Mouse (Mus musculus) hindbrain, embryonic 12.5 days (tissue): ENCODE data around the gene Gm13119. TPM values are rescaled to one million over a fixed set of nuclear protein-coding genes. Genes with fewer than 3 reads are reported as not detected.
"Not testable (repeated sequence)": the region's sequence is repeated elsewhere in the genome, so short reads cannot be mapped to it uniquely, and the experiment has no call there.

ENCODE experiments used
- ATAC-seq: fragments of 200-750 bp; cut with Nextera tagmentation; 2 replicates; pipeline ENCODE4 v1.8.0; 2017; ENCODE audit warnings: moderate TSS enrichment; ENCODE audit not compliant: low FRiP score
- H3K27ac ChIP-seq: fragments of 300-500 bp; sonication (generic); 2 replicates; pipeline ENCODE4 v1.5.1; 2016; ENCODE audit warnings: mild to moderate bottlenecking
- H3K27me3 ChIP-seq: fragments of 300-500 bp; sonication (generic); 2 replicates; pipeline ENCODE4 v1.6.1; 2016; ENCODE audit warnings: mild to moderate bottlenecking
- H3K36me3 ChIP-seq: fragments of 300-500 bp; sonication (generic); 2 replicates; pipeline ENCODE4 v1.6.1; 2016; ENCODE audit warnings: mild to moderate bottlenecking
- H3K4me1 ChIP-seq: fragments of 300-500 bp; sonication (generic); 2 replicates; pipeline ENCODE4 v1.6.1; 2016
- H3K4me2 ChIP-seq: fragments of 300-500 bp; sonication (generic); replicated peaks from 2 replicates; pipeline ENCODE4 v1.6.1; 2016; ENCODE audit warnings: mild to moderate bottlenecking
- H3K4me3 ChIP-seq: fragments of 300-500 bp; sonication (generic); 2 replicates; pipeline ENCODE4 v1.5.1; 2016; ENCODE audit warnings: mild to moderate bottlenecking
- H3K9ac ChIP-seq: fragments of 300-500 bp; sonication (generic); 2 replicates; pipeline ENCODE4 v1.6.1; 2016; ENCODE audit warnings: mild to moderate bottlenecking, moderate library complexity
- H3K9me3 ChIP-seq: fragments of 300-500 bp; sonication (generic); replicated peaks from 2 replicates; pipeline ENCODE4 v1.6.1; 2016; ENCODE audit warnings: mild to moderate bottlenecking
- WGBS: fragments of 180-500 bp; shearing (Covaris S2); methylation state at CpG from one replicate; pipeline ENCODE4 v1.1.7; 2016; 5-methylcytosine and 5-hydroxymethylcytosine counted together
- polyA plus RNA-seq: library from polyadenylated mRNA; unstranded; fragments of >200 nt; fragmentation: Nextera tagmentation; extraction: Ambion mirVana; gene quantifications from 2 replicates; pipeline ENCODE4 v1.2.1, GENCODE M21; 2016

Gene Gm13119
- polyA plus RNA-seq, result not detected in 2 replicates

GRCm38 (mm10) chr4:144357642-144358041, at the start of gene Gm13119:
Gene Gm13119 (plus strand): TSS chr4:144357942.
- H3K4me1 ChIP-seq, H3K4me2 ChIP-seq, H3K36me3 ChIP-seq, H3K27me3 ChIP-seq, H3K9me3 ChIP-seq, H3K4me3 ChIP-seq, H3K9ac ChIP-seq, H3K27ac ChIP-seq, ATAC-seq: not testable (repeated sequence)
- 90% methylated on average over 3 of the region's 3 CpGs for WGBS

DNA sequence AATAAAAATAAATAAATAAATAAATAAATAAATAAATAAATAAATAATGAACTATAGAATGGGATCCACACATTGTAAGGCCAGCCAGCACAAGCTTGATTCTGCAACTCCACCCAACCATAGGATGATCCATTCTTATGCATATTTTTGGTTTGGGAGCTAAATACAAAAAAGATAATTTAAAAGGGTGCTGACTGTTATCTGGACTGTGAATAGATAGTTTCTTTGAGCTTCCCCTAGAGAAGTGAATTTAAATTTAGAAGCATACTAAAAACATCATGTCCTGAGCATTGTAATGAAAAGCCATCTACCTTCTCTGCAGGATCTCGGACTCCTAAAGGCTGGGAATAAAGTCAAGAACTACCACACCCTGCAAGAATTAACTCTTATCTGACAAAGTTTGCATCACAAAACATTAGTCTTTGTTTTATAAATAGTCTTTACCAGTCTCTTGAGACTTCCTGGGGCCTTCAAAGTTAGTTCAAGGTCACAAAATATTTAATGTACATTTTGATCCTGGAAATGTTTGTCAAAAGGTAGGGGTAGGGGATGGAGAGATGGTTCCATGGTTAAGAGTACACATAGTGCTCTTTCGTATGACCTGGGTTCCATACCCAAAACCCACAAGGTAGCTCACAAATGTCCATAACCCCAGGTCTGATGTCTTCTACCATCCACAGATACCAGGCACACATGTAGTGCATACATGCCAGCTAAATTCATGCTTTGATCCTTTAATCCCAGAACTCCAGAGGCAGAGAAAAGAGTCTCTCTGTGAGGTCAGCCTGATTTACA, 44.9 kb upstream of the Gm13119 start:
- not testable (repeated sequence) for H3K27me3 ChIP-seq, H3K9me3 ChIP-seq, H3K27ac ChIP-seq, H3K36me3 ChIP-seq, H3K9ac ChIP-seq, H3K4me3 ChIP-seq, H3K4me1 ChIP-seq, ATAC-seq, H3K4me2 ChIP-seq
- WGBS, result 90% methylated on average over 2 of the region's 2 CpGs

DNA sequence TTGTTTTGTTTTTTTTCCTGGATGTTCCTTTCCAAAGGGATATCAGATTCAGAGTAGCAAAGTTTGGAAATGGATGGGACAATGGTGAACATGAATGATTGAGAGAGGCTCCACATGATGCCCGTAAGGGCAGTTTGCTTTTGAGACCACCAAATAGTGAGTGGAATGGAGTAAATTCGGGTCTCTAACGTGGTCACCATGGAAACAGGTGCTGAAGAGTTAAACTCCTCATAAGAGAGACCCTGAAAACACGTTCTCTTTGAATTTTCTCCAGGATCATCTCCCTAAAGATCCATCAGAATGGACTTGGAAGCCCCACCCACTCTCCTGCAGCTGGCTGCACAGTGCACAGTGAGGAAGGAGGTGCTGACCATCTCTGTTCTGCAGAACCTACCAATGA, 27.8 kb upstream of the Gm13119 start, which contains the start of gene Gm13128:
Gene Gm13128, plus strand, starts transcription at position 301 of the 400 bp plus-strand sequence.
- not testable (repeated sequence) for ATAC-seq, H3K4me1 ChIP-seq, H3K27me3 ChIP-seq, H3K4me2 ChIP-seq, H3K9ac ChIP-seq, H3K27ac ChIP-seq, H3K36me3 ChIP-seq, H3K9me3 ChIP-seq, H3K4me3 ChIP-seq
- 62% methylated on average over 4 of the region's 4 CpGs for WGBS

- not testable (repeated sequence) for H3K27ac ChIP-seq, H3K4me3 ChIP-seq, H3K9me3 ChIP-seq, H3K36me3 ChIP-seq, H3K4me1 ChIP-seq, ATAC-seq, H3K9ac ChIP-seq, H3K27me3 ChIP-seq, H3K4me2 ChIP-seq
- 62% methylated on average over 3 of the region's 3 CpGs for WGBS
Observed at GRCm38 (mm10) chr4:144335856-144336255, 21.9 kb upstream of the Gm13119 start.

DNA sequence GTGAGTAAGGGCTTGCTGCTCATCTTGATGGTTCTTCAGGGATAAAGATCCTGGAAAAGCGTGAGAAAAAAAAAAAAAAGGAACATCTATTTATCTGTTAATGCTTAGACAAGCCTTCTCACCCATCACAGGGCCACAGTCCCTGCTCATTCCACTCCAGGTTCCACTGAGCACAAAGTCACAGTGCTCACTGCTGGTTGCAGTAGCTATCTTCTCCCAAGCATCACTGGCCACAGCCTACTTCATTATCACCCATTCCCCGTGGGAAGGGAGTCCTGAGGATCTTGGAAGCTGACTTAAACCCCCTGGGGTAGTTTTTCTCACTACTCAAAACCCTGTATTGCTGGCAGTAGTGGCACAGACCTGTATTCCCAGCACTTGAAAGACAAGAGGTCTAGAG, 20.2 kb downstream of the Gm13119 start, which contains the start of gene Pramef20:
Gene Pramef20, minus strand, starts transcription at position 23 of the 400 bp plus-strand sequence.
- no peaks in the 10 kb centered on the region for H3K4me1 ChIP-seq
- WGBS, result 53% methylated on average over 2 of the region's 2 CpGs
- H3K27ac ChIP-seq, result no peak within 1 kb of the TSS
- no peaks in the 10 kb centered on the region for H3K27me3 ChIP-seq
- H3K4me2 ChIP-seq, result no peak within 1 kb of the TSS
- ATAC-seq, result no peak
- H3K4me3 ChIP-seq, result no peak within 1 kb of the TSS
- H3K9ac ChIP-seq, result no peak within 1 kb of the TSS
- H3K36me3 ChIP-seq, result no peaks in the 10 kb centered on the region
- H3K9me3 ChIP-seq, result peaks cover 28% of the 10 kb centered on the region

GRCm38 (mm10) chr4:144396316-144396715, 38.6 kb downstream of the Gm13119 start:
- Histone ChIP-seq H3K4me2 (no peak overlapping the region), H3K27ac (no peak overlapping the region)
- 39% methylated on average over 3 of the region's 3 CpGs for WGBS

GRCm38 (mm10) chr4:144402712-144403111, 45.0 kb downstream of the Gm13119 start:
- no peaks in the 10 kb centered on the region for H3K4me1 ChIP-seq
- 0 out of 2 replicates have a peak, but pooled peaks cover 3% of the 10 kb centered on the region for H3K9me3 ChIP-seq
- WGBS, result 83% methylated on average over 4 of the region's 4 CpGs
- no peak overlapping the region for H3K4me2 ChIP-seq
- H3K36me3 ChIP-seq, result no peaks in the 10 kb centered on the region
- H3K27ac ChIP-seq, result no peak overlapping the region
- no peaks in the 10 kb centered on the region for H3K27me3 ChIP-seq
- no peak overlapping the region for H3K4me3 ChIP-seq
- no peak for ATAC-seq
- no peak overlapping the region for H3K9ac ChIP-seq

More at GRCm38 (mm10) chr4:144396316-144396715, 38.6 kb downstream of the Gm13119 start:
- Histone ChIP-seq H3K4me3 (no peak overlapping the region), H3K36me3 (no peaks in the 10 kb centered on the region), H3K9me3 (peaks cover 27% of the 10 kb centered on the region), H3K9ac (no peak overlapping the region), H3K4me1 (no peaks in the 10 kb centered on the region), H3K27me3 (no peaks in the 10 kb centered on the region)
- ATAC-seq, result no peak

DNA sequence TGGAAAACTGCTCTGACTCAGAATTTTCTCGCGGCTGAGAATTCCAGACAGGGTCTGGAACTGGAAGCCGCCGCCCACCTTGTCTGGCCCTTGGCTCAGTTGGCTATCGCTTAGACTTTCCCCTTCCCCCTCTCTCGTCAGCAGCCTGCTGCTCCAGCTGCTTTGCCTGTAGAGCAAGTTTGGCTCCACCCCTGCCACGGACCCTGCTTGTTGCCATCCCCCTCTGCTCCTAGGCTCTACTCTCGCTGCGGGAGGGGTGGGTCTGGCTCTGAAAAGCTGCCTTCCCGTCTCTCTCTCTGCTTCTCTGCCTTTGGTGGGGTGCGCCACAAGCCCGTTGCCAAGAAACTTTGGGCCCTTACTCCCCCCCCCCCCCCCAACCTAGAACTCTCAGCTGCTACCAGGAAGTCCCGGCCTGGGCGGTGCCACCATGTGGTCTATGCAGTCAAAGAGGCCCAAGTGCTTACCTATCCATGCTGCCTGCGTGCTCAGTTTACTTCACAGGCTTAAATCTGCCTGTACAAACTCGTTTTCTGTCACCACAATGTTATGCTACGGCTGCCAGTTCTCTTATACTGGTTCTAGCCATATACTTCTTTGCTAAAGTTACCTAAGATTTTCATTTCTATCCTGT, 46.8 kb downstream of the Gm13119 start:
- 10% methylated on average over 17 of the region's 17 CpGs for WGBS
- 0 out of 2 replicates have a peak, but pooled peaks cover 8% of the 10 kb centered on the region for H3K9me3 ChIP-seq
- no peaks in the 10 kb centered on the region for H3K36me3 ChIP-seq
- H3K4me2 ChIP-seq, result peak overlapping the region; percentile 39
- peak overlapping the region; percentile 14; the same call in 1 of the 2 replicates for H3K4me3 ChIP-seq
- no peak overlapping the region for H3K9ac ChIP-seq
- H3K4me1 ChIP-seq, result no peaks in the 10 kb centered on the region
- no peaks in the 10 kb centered on the region for H3K27me3 ChIP-seq
- no peak overlapping the region for H3K27ac ChIP-seq
- ATAC-seq, result no peak

DNA sequence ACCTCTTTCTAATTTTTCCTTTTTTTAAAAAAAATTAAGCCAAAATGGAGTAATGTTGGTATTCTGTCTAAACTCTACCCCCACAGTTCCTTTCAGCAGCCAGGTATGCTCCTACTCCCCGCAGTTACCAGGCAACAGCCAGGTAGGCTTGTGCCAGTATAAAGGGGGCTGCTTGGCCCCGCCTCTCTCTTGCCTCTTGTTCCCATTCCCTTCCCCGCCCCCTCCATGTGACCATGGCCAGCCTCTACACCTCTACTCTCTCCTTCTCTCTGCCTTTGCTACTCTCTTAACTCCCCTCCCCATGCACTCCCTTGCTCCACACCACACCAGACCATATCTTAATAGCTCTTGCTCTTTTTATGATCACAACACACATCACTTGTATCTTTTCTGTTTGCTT, 48.5 kb downstream of the Gm13119 start:
- Histone ChIP-seq H3K27ac (no peak overlapping the region), H3K4me3 (no peak overlapping the region), H3K27me3 (no peaks in the 10 kb centered on the region), H3K4me1 (no peaks in the 10 kb centered on the region), H3K9ac (no peak overlapping the region), H3K36me3 (no peaks in the 10 kb centered on the region), H3K4me2 (no peak overlapping the region), H3K9me3 (0 out of 2 replicates have a peak, but pooled peaks cover 13% of the 10 kb centered on the region)
- 61% methylated on average over 3 of the region's 3 CpGs for WGBS
- ATAC-seq, result no peak

DNA sequence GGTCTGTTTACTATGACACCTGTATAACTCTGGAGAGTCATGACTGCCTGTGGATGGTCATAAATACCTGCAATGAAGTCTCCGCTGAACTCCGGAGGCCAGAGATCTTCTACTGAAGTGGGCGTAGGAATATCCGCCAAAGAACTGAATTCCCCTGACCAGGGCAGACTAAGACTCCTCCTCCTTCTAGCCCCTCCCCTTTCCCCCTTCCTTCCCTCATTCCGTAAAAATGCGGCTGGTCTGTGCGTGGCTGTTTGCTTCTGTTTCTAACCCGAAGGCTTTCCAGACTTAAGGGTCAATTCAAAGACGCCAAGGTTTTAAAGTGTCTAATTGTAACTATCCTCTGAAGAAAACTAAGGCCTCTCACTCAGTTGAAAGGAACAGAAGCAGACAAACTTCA, 50.5 kb downstream of the Gm13119 start, which contains the start of gene Pramef12:
Gene Pramef12, minus strand, starts transcription at position 175 of the 400 bp plus-strand sequence.
- Histone ChIP-seq H3K9ac (no peak within 1 kb of the TSS), H3K27me3 (no peaks in the 10 kb centered on the region), H3K27ac (no peak within 1 kb of the TSS), H3K4me1 (no peaks in the 10 kb centered on the region), H3K9me3 (0 out of 2 replicates have a peak, but pooled peaks cover 14% of the 10 kb centered on the region), H3K4me3 (no peak within 1 kb of the TSS), H3K4me2 (no peak within 1 kb of the TSS), H3K36me3 (no peaks in the 10 kb centered on the region)
- no peak for ATAC-seq
- 81% methylated on average over 9 of the region's 9 CpGs for WGBS
